Mouse (Mus musculus): Measurements from ENCODE around the gene Col6a6. TPM values are rescaled to one million over a fixed set of nuclear protein-coding genes. Genes with fewer than 3 reads are reported as not detected.

Col6a6 gene
- polyA plus RNA-seq (2012; rRNA removed): 0.05 TPM in 1 of 2 replicates, not detected in the other

DNA sequence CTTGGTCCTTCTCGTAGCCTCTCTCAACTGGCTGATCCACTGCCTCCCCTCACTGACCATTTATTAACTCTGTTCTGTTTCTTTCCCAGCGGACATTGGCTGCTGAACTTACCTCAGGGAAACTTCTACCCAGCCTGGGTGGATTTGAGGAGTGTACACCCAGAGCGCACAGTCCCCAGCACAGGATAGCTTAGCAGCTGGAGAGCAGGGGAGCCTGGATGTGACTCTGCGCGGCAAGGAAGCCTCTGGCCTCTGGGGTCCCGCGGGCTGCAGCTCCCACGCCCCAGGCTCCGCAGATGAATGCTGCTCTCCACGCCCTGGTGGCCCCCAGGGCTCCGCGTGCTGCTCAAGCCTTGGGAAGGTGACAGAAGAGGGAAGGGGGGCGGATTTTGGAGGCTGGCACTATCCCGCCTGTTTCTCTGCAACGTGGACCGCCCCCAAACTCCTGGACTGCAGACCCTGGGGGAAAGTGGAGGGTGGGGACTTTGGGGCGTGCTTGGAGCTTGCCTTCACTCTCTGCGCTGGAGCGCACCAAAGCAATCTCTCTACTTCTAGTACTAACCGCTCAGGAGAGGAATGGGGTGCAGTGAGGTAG lies at the start of gene Col6a6:
Gene Col6a6 (minus strand): TSS at position 370 of the 595 bp plus-strand sequence.

DNA sequence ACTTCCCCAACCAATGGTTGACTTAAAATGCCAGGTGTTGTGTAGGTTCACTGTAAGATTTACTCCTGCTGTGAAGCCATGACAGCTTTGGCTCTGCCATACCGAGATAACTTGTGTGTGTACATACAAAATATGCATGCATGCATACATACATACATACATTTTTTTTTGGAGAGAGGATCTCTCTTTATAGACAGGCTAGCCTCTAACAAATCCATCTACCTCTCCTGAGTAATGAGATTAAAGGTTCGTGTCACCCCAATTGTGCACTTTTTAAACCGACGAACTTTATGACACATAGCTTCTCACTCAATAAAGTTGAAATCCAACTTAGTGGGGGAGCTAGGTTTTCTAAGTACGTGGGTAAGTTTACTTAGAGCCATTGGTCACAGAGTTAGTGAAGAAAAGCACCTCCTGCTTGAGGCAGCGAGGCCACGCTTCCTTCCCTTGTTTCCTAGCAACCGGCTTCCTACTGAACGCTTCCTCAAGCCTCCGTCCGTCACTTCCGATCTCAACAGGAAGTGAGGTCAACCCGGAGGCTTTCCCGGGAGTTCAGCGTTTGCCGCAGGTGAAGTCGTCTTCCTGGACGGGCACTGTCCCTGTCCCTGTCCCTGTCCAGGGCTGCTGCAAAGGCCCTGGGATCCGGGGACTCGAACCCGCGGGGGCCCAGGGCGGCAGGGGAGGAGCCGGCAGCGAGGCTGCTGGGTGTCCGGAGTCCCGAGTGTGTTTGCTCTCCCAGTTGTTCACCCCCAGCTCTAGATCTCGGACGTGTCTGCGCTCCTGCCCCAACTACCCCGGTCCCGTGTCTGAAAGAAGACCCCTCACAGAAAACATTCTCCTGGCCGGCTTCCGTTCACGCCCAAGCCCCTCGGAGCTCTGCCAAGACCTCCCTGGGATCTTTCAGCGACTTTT lies 185.2 kb downstream of the Col6a6 start, which contains the start of gene Pik3r4:
Gene Pik3r4 (plus strand): TSS at position 519 of the 912 bp plus-strand sequence.

Other genes starting within 250 kb of the Col6a6 start
- 17.6 and 17.7 TPM in 2 replicates for gene Pik3r4, start 185.2 kb downstream of the Col6a6 start, polyA plus RNA-seq (2012; rRNA removed)
- gene Col6a5, start 132.5 kb upstream of the Col6a6 start, polyA plus RNA-seq (2012; rRNA removed): 0.41 and 0.57 TPM in 2 replicates

All from colon, adult 2 months (tissue).